Mouse (Mus musculus): ENCODE results near the gene Slfn5.
"Not testable (repeated sequence)": the region's sequence is repeated elsewhere in the genome, so short reads cannot be mapped to it uniquely, and the experiment has no call there.

- TF ChIP-seq CTCF, EP300 (IDR thresholded peaks at IDR 0.05; ENCODE audit: low read depth): not testable (repeated sequence)
Observed at GRCm38 (mm10) chr11:82930391-82930955, 20.7 kb upstream of the Slfn5 start.
